Mouse (Mus musculus): ENCODE results near the gene Fbxw21. TPM values are rescaled to one million over a fixed set of nuclear protein-coding genes. Genes with fewer than 3 reads are reported as not detected.
A peak's percentile ranks its signal among the peaks of the same experiment; 100 is the strongest.

The Fbxw21 gene
- total RNA-seq, 1 experiment from 2014 or later, result 0.93 TPM

GRCm38 (mm10) chr9:109095137-109095982 is 66.5 kb downstream of the Fbxw21 start, which contains the start of gene Plxnb1:
Gene Plxnb1 (plus strand): TSS chr9:109095389.
- peak; percentile 10; the same call in 1 of the 2 replicates for ATAC-seq (ENCODE audit: extremely low read depth, insufficient number of reproducible peaks, low FRiP score, poor library complexity, severe bottlenecking)

- ATAC-seq (ENCODE audit: extremely low read depth, insufficient number of reproducible peaks, low FRiP score, poor library complexity, severe bottlenecking), result no peak
Measured at GRCm38 (mm10) chr9:109094553-109095136, 67.2 kb downstream of the Fbxw21 start.

- ATAC-seq (ENCODE audit: extremely low read depth, insufficient number of reproducible peaks, low FRiP score, poor library complexity, severe bottlenecking), result no peak
Measured at GRCm38 (mm10) chr9:109093786-109094552, 67.9 kb downstream of the Fbxw21 start.

DNA sequence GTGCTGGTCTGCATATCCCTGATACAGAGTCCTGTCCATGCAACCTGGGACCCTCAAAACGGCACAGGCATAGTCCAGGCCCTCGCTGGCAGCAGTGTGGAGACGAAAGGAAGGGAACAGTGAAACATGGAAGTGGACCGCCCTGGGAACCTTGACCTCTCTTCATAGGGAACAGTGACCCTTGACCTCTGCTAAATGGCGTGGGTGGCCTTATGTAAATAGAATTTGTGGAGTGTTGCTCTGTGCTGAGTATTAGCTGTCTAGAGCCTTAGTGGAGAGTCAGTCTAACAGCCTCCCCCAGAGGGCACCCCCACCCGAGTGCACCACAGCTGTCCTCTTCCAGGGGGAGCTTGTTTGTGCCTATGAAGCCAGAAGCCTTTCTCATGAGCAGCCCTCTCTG is 69.0 kb downstream of the Fbxw21 start:
- ATAC-seq (ENCODE audit: extremely low read depth, insufficient number of reproducible peaks, low FRiP score, poor library complexity, severe bottlenecking), result no peak

GRCm38 (mm10) chr9:109091802-109092201 is 70.0 kb downstream of the Fbxw21 start:
- ATAC-seq (ENCODE audit: extremely low read depth, insufficient number of reproducible peaks, low FRiP score, poor library complexity, severe bottlenecking), result no peak

- no peak for ATAC-seq (ENCODE audit: extremely low read depth, insufficient number of reproducible peaks, low FRiP score, poor library complexity, severe bottlenecking)
Measured at GRCm38 (mm10) chr9:109090446-109090845, 71.4 kb downstream of the Fbxw21 start.

Other genes starting within 250 kb of the Fbxw21 start
- gene Tmem89, start 247.4 kb downstream of the Fbxw21 start, total RNA-seq (2017), result not detected in 2 replicates
- gene Uqcrc1, start 225.4 kb downstream of the Fbxw21 start, total RNA-seq (2017), result 82.3 and 109 TPM in 2 replicates
- gene Col7a1, start 208.5 kb downstream of the Fbxw21 start, total RNA-seq (2017), result 2.0 and 2.3 TPM in 2 replicates
- gene Ucn2, start 176.0 kb downstream of the Fbxw21 start, total RNA-seq (2017), result 0.49 TPM in 1 of 2 replicates, not detected in the other
- gene Pfkfb4, start 170.3 kb downstream of the Fbxw21 start, total RNA-seq (2017), result 147 and 153 TPM in 2 replicates
- 1,927 and 2,078 TPM in 2 replicates for gene Shisa5, start 123.5 kb downstream of the Fbxw21 start, total RNA-seq (2017)
- 28.9 and 29.1 TPM in 2 replicates for gene Trex1, start 102.3 kb downstream of the Fbxw21 start, total RNA-seq (2017)
- 15.9 and 22.6 TPM in 2 replicates for gene Atrip, start 87.9 kb downstream of the Fbxw21 start, total RNA-seq (2017)
- gene Ccdc51, start 79.5 kb downstream of the Fbxw21 start, total RNA-seq (2017), result 5.8 and 5.9 TPM in 2 replicates
- gene Tma7, start 79.5 kb downstream of the Fbxw21 start, total RNA-seq (2017), result 99.2 and 100 TPM in 2 replicates
- 0.12 and 1.0 TPM in 2 replicates for gene Plxnb1, start 66.7 kb downstream of the Fbxw21 start, total RNA-seq (2017)
- gene Fbxw13, start 33.9 kb upstream of the Fbxw21 start, total RNA-seq (2017), result 0.81 and 1.4 TPM in 2 replicates
- gene Fbxw20, start 72.7 kb upstream of the Fbxw21 start, total RNA-seq (2017), result not detected in 2 replicates
- not detected in 2 replicates for gene Fbxw14, start 125.6 kb upstream of the Fbxw21 start, total RNA-seq (2017)
- not detected in 2 replicates for gene Fbxw28, start 177.6 kb upstream of the Fbxw21 start, total RNA-seq (2017)
- gene Fbxw22, start 242.3 kb upstream of the Fbxw21 start, total RNA-seq (2017), result not detected in 2 replicates